Mouse (Mus musculus): Measurements from ENCODE around the gene Trex1. TPM values are rescaled to one million over a fixed set of nuclear protein-coding genes. Genes with fewer than 3 reads are reported as not detected.

Trex1 gene
- polyA plus RNA-seq, 1 experiment from 2014 or later: 20.9 TPM

- no peak overlapping the region for H3K27ac ChIP-seq (ENCODE audit: low read length)
These were observed 7.7 kb downstream of the Trex1 start for GRCm38 (mm10) chr9:109051651-109052489.

GRCm38 (mm10) chr9:109051011-109051501, 8.5 kb downstream of the Trex1 start:
- no peaks in the 10 kb centered on the region for H3K27me3 ChIP-seq (replicated peaks; ENCODE audit: insufficient read depth, low read length)
- DNase-seq (ENCODE audit: low spot score): no peak
- H3K36me3 ChIP-seq (ENCODE audit: insufficient read depth, low read length): peaks cover 15% of the 10 kb centered on the region; the same call in 1 of the 2 replicates
- H3K4me2 ChIP-seq (replicated peaks; ENCODE audit: low read depth, low read length): no peak overlapping the region
- 91% methylated on average over 13 of the region's 13 CpGs for WGBS
- no peaks in the 10 kb centered on the region for H3K9me3 ChIP-seq (ENCODE audit: low read length)
- TF ChIP-seq CTCF (IDR thresholded peaks at IDR 0.05) (no peak), EP300 (IDR thresholded peaks at IDR 0.05) (no peak)
- H3K4me3 ChIP-seq (ENCODE audit: low read depth, low read length): no peak overlapping the region
- no peak for ATAC-seq
- H3K27ac ChIP-seq (ENCODE audit: low read length): no peak overlapping the region
- no peak overlapping the region for H3K9ac ChIP-seq (replicated peaks; ENCODE audit: low read depth)
- H3K4me1 ChIP-seq (ENCODE audit: insufficient read depth, low read depth, low read length): peaks cover 7% of the 10 kb centered on the region; the same call in 1 of the 2 replicates

More at GRCm38 (mm10) chr9:109051651-109052489, 7.7 kb downstream of the Trex1 start:
- Histone ChIP-seq H3K27me3 (replicated peaks; ENCODE audit: insufficient read depth, low read length) (no peaks in the 10 kb centered on the region), H3K36me3 (ENCODE audit: insufficient read depth, low read length) (peaks cover 21% of the 10 kb centered on the region; the same call in 1 of the 2 replicates), H3K4me2 (replicated peaks; ENCODE audit: low read depth, low read length) (no peak overlapping the region), H3K4me1 (ENCODE audit: insufficient read depth, low read depth, low read length) (peaks cover 7% of the 10 kb centered on the region; the same call in 1 of the 2 replicates), H3K4me3 (ENCODE audit: low read depth, low read length) (no peak overlapping the region), H3K9ac (replicated peaks; ENCODE audit: low read depth) (no peak overlapping the region), H3K9me3 (ENCODE audit: low read length) (no peaks in the 10 kb centered on the region)
- TF ChIP-seq EP300 (IDR thresholded peaks at IDR 0.05) (no peak), CTCF (IDR thresholded peaks at IDR 0.05) (no peak)
- 88% methylated on average over 10 of the region's 10 CpGs for WGBS
- DNase-seq (ENCODE audit: low spot score) (no peak), ATAC-seq (no peak)

GRCm38 (mm10) chr9:109050674-109050997, 8.9 kb downstream of the Trex1 start:
- peaks cover 7% of the 10 kb centered on the region; the same call in 1 of the 2 replicates for H3K4me1 ChIP-seq (ENCODE audit: insufficient read depth, low read depth, low read length)
- 63% methylated on average over 3 of the region's 3 CpGs for WGBS
- no peak overlapping the region for H3K27ac ChIP-seq (ENCODE audit: low read length)
- peaks cover 13% of the 10 kb centered on the region; the same call in 1 of the 2 replicates for H3K36me3 ChIP-seq (ENCODE audit: insufficient read depth, low read length)
- H3K4me3 ChIP-seq (ENCODE audit: low read depth, low read length): no peak overlapping the region
- H3K27me3 ChIP-seq (replicated peaks; ENCODE audit: insufficient read depth, low read length): no peaks in the 10 kb centered on the region
- no peak overlapping the region for H3K9ac ChIP-seq (replicated peaks; ENCODE audit: low read depth)
- H3K9me3 ChIP-seq (ENCODE audit: low read length): no peaks in the 10 kb centered on the region
- TF ChIP-seq CTCF (IDR thresholded peaks at IDR 0.05) (no peak), EP300 (IDR thresholded peaks at IDR 0.05) (no peak)
- H3K4me2 ChIP-seq (replicated peaks; ENCODE audit: low read depth, low read length): no peak overlapping the region
- ATAC-seq: no peak
- DNase-seq (ENCODE audit: low spot score): no peak

- no peak for ATAC-seq
- H3K9me3 ChIP-seq (ENCODE audit: low read length): no peaks in the 10 kb centered on the region
- peaks cover 13% of the 10 kb centered on the region; the same call in 1 of the 2 replicates for H3K36me3 ChIP-seq (ENCODE audit: insufficient read depth, low read length)
- H3K4me1 ChIP-seq (ENCODE audit: insufficient read depth, low read depth, low read length): peaks cover 3% of the 10 kb centered on the region; the same call in 1 of the 2 replicates
- H3K4me3 ChIP-seq (ENCODE audit: low read depth, low read length): no peak overlapping the region
- no peak overlapping the region for H3K9ac ChIP-seq (replicated peaks; ENCODE audit: low read depth)
- H3K27ac ChIP-seq (ENCODE audit: low read length): no peak overlapping the region
- H3K27me3 ChIP-seq (replicated peaks; ENCODE audit: insufficient read depth, low read length): no peaks in the 10 kb centered on the region
- WGBS: 82% methylated on average over 9 of the region's 9 CpGs
- no peak overlapping the region for H3K4me2 ChIP-seq (replicated peaks; ENCODE audit: low read depth, low read length)
- TF ChIP-seq CTCF (IDR thresholded peaks at IDR 0.05) (no peak), EP300 (IDR thresholded peaks at IDR 0.05) (no peak)
- DNase-seq (ENCODE audit: low spot score): no peak
These were observed 9.4 kb downstream of the Trex1 start for GRCm38 (mm10) chr9:109049996-109050673.

- no peak for TF ChIP-seq EP300 (IDR thresholded peaks at IDR 0.05)
- TF ChIP-seq CTCF (IDR thresholded peaks at IDR 0.05): no peak
- Histone ChIP-seq H3K4me2 (replicated peaks; ENCODE audit: low read depth, low read length) (no peak overlapping the region), H3K9ac (replicated peaks; ENCODE audit: low read depth) (no peak overlapping the region), H3K27me3 (replicated peaks; ENCODE audit: insufficient read depth, low read length) (no peaks in the 10 kb centered on the region), H3K4me3 (ENCODE audit: low read depth, low read length) (no peak overlapping the region), H3K27ac (ENCODE audit: low read length) (no peak overlapping the region), H3K36me3 (ENCODE audit: insufficient read depth, low read length) (peaks cover 13% of the 10 kb centered on the region; the same call in 1 of the 2 replicates), H3K4me1 (ENCODE audit: insufficient read depth, low read depth, low read length) (no peaks in the 10 kb centered on the region), H3K9me3 (ENCODE audit: low read length) (no peaks in the 10 kb centered on the region)
- no peak for ATAC-seq
- WGBS: 63% methylated on average over 7 of the region's 7 CpGs
- DNase-seq (ENCODE audit: low spot score): no peak
These were observed 10.2 kb downstream of the Trex1 start for GRCm38 (mm10) chr9:109049316-109049715.

GRCm38 (mm10) chr9:109046306-109046705, 13.2 kb downstream of the Trex1 start:
- TF ChIP-seq CTCF (IDR thresholded peaks at IDR 0.05) (peak; percentile 87), EP300 (IDR thresholded peaks at IDR 0.05) (no peak)
- no peak overlapping the region for H3K27ac ChIP-seq (ENCODE audit: low read length)
- H3K27me3 ChIP-seq (replicated peaks; ENCODE audit: insufficient read depth, low read length): no peaks in the 10 kb centered on the region
- 42% methylated on average over 5 of the region's 5 CpGs for WGBS
- H3K4me1 ChIP-seq (ENCODE audit: insufficient read depth, low read depth, low read length): no peaks in the 10 kb centered on the region
- H3K9me3 ChIP-seq (ENCODE audit: low read length): no peaks in the 10 kb centered on the region
- no peak for ATAC-seq
- DNase-seq (ENCODE audit: low spot score): peak; percentile 57
- peaks cover 3% of the 10 kb centered on the region; the same call in 1 of the 2 replicates for H3K36me3 ChIP-seq (ENCODE audit: insufficient read depth, low read length)
- H3K9ac ChIP-seq (replicated peaks; ENCODE audit: low read depth): no peak overlapping the region
- H3K4me2 ChIP-seq (replicated peaks; ENCODE audit: low read depth, low read length): no peak overlapping the region
- H3K4me3 ChIP-seq (ENCODE audit: low read depth, low read length): no peak overlapping the region
